Mouse (Mus musculus) lung, embryonic 14.5 days (tissue): Measurements from ENCODE around the gene Efs. TPM values are rescaled to one million over a fixed set of nuclear protein-coding genes. Genes with fewer than 3 reads are reported as not detected.
A peak's percentile ranks its signal among the peaks of the same experiment; 100 is the strongest.

ENCODE experiments used
- ATAC-seq: fragments of 200-750 bp; cut with Nextera tagmentation; 2 replicates; pipeline ENCODE4 v1.8.0; 2017; ENCODE audit warnings: mild to moderate bottlenecking, moderate TSS enrichment, moderate library complexity; ENCODE audit not compliant: insufficient read depth
- DNase-seq: peaks from one replicate; pipeline ENCODE4 v3.0.0-alpha.2; 2015
- H3K27ac ChIP-seq: fragments of 300-500 bp; sonication (generic); 2 replicates; pipeline ENCODE4 v1.5.1; 2014; ENCODE audit warnings: low read depth, mild to moderate bottlenecking, moderate library complexity
- H3K27me3 ChIP-seq: fragments of 300-500 bp; sonication (generic); 2 replicates; pipeline ENCODE4 v1.6.1; 2014; ENCODE audit warnings: low read length, control low read depth; ENCODE audit not compliant: insufficient read depth
- H3K36me3 ChIP-seq: fragments of 300-500 bp; sonication (generic); 2 replicates; pipeline ENCODE4 v1.6.1; 2014; ENCODE audit warnings: control low read depth; ENCODE audit not compliant: insufficient read depth
- H3K4me1 ChIP-seq: fragments of 300-500 bp; sonication (generic); 2 replicates; pipeline ENCODE4 v1.6.1; 2014; ENCODE audit warnings: antibody characterized with exemption, control low read depth; ENCODE audit not compliant: insufficient read depth
- H3K4me2 ChIP-seq: fragments of 300-500 bp; sonication (generic); 2 replicates; pipeline ENCODE4 v1.6.1; 2014; ENCODE audit warnings: mild to moderate bottlenecking
- H3K4me3 ChIP-seq: fragments of 300-500 bp; sonication (generic); 2 replicates; pipeline ENCODE4 v1.5.1; 2014; ENCODE audit warnings: low read depth, low read length
- H3K9ac ChIP-seq: fragments of 300-500 bp; sonication (generic); 2 replicates; pipeline ENCODE4 v1.6.1; 2014
- H3K9me3 ChIP-seq: fragments of 300-500 bp; sonication (generic); 2 replicates; pipeline ENCODE4 v1.6.1; 2016; ENCODE audit warnings: low read depth, low read length, control low read depth
- CTCF ChIP-seq: IDR thresholded peaks from 2 replicates; pipeline ENCODE4 v1.5.1; 2016; ENCODE audit warnings: antibody characterized with exemption, low read depth
- WGBS: fragments of 180-500 bp; shearing (Covaris S2); extraction: QIAGEN DNeasy Blood & Tissue Kit; methylation state at CpG from one replicate; pipeline ENCODE4 v1.1.7; 2014; 5-methylcytosine and 5-hydroxymethylcytosine counted together
- polyA plus RNA-seq: library from polyadenylated mRNA; unstranded; fragments of >200 nt; fragmentation: Nextera tagmentation; extraction: Ambion mirVana; gene quantifications from 2 replicates; pipeline ENCODE4 v1.2.1, GENCODE M21; 2014

Gene Efs
- polyA plus RNA-seq, 1 experiment from 2014 or later, result 33.7 TPM

DNA sequence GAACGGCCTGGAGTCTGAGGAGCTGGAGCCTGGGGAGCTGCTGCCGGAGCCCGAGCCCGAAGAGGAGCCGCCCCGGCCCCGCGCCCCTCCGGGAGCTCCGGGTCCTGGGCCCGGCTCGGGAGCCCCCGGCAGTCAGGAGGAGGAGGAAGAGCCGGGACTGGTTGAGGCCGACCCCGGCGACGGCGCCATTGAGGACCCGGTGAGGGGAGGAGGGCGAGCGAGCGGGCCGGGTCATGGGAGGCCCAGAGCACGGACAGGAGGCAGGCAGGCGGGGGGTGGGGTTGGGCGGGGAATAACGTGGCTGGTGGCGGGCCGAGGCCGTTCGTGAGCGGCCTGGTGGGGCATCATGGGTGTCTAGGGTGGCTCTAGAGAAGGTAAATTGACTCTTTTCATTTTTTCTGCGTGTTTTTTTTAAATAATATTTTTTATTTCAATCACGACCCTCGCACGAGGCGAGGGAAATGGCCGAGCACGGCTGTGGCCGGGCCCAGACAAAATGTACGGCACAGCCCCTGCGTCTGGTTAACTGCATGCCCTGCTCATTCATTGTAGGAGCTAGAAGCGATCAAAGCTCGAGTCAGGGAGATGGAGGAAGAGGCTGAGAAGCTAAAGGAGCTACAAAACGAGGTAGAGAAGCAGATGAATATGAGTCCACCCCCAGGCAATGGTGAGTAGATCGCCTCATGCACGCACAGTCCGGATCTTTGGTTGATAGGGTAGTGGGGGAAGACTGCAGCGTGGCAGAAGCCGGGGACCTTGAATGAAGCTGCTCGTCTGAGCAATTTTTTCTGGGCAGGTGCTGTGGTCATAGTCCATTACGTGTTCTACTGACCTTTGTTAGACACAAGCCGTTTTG lies 31.4 kb downstream of the Efs start:
- WGBS, result under 1% methylated on average over 52 of the region's 54 CpGs
- Histone ChIP-seq H3K27me3 (no peaks in the 10 kb centered on the region), H3K27ac (peak overlapping the region; percentile 94), H3K4me2 (peak overlapping the region; percentile 84), H3K36me3 (peaks cover 40% of the 10 kb centered on the region), H3K9me3 (no peaks in the 10 kb centered on the region), H3K4me1 (no peaks in the 10 kb centered on the region; the same call in 1 of the 2 replicates), H3K9ac (peak overlapping the region; percentile 99), H3K4me3 (peak overlapping the region; percentile 95)
- DNase-seq, result peak; percentile 60
- TF ChIP-seq CTCF, result no peak
- ATAC-seq, result peak; percentile 64

DNA sequence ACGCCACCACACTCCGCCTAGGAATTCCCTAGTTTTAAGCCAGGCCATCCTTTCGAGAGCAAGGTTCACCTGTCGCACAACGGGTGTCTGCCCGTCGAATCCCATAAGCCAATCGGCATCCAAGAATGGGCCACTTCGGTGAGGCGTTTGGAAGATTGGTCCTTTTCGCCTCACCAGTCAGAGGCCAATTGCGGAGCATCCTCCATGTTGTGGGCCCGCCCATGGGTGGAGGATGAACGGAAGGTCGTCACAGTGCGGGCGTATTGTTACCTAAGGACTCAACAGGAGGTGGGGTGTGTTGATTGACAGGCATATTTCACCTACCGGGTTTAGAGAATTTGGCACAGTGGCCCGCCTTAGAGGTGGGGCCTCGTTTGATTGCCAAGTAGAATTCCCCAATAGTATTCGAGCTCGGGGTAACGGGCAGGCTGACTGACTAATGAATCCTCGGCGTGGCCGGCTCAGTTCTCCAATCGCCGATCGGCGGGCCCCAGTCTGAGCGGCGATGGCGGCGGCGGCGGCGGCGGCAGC lies 32.2 kb downstream of the Efs start:
- Histone ChIP-seq H3K4me2 (peak overlapping the region; percentile 84), H3K4me1 (no peaks in the 10 kb centered on the region; the same call in 1 of the 2 replicates), H3K9ac (peak overlapping the region; percentile 99), H3K36me3 (peaks cover 34% of the 10 kb centered on the region), H3K4me3 (peak overlapping the region; percentile 95), H3K27me3 (no peaks in the 10 kb centered on the region), H3K9me3 (no peaks in the 10 kb centered on the region), H3K27ac (peak overlapping the region; percentile 94)
- under 1% methylated on average over 38 of the region's 38 CpGs for WGBS
- ATAC-seq, result peak; percentile 99
- DNase-seq, result peak; percentile 99
- no peak for TF ChIP-seq CTCF

DNA sequence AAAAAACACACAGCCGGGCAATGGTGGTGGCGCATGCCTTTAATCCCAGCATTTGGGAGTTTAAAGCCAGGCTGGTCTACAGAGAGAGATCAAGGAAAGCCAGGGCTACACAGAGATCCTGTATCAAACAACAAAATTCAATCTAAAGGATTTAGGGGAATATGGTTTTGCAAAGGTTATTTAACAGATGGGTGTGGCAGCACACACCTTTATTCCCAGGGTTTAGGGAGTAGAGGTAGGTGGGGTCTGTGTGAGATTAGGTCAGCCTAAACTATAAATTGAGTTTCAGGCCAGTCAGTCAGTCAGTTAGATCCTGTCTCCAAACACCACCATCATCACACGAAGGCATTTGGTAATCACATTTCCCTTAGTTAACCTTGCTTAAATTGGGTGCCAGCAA lies 33.7 kb downstream of the Efs start, which contains the start of gene Pabpn1:
Gene Pabpn1 (plus strand): TSS at position 301 of the 400 bp plus-strand sequence.
- Histone ChIP-seq H3K36me3 (peaks cover 19% of the 10 kb centered on the region), H3K4me2 (peak within 1 kb of the TSS; percentile 57), H3K4me1 (no peaks in the 10 kb centered on the region; the same call in 1 of the 2 replicates), H3K27me3 (no peaks in the 10 kb centered on the region), H3K27ac (peak within 1 kb of the TSS; percentile 84), H3K9ac (peak within 1 kb of the TSS; percentile 43), H3K9me3 (no peaks in the 10 kb centered on the region), H3K4me3 (peak within 1 kb of the TSS; percentile 95)
- DNase-seq (no peak), ATAC-seq (no peak)
- 94% methylated on average over 3 of the region's 3 CpGs for WGBS
- TF ChIP-seq CTCF, result no peak

DNA sequence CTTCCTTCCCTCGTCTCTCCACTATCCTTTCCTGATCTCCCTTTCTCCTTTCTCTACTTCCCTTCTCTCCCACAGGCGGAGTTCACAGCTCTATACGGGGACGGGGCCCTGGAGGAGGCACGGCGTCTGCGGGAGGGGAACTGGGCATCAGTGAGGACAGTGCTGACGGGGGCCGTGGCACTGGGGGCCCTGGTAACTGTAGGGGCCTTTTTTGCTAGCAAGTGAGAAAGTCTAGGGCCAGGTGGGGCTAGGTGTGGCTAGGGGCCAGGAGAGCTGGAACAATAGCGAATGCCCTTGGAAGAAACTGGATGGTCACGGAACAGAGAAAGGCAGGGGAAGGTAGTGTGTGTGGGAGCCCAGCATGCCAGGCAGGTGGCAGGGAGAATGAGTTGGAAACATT lies 40.6 kb downstream of the Efs start:
- peak overlapping the region; percentile 82; the same call in 1 of the 2 replicates for H3K4me2 ChIP-seq
- ATAC-seq (no peak), DNase-seq (no peak)
- H3K9me3 ChIP-seq, result no peaks in the 10 kb centered on the region
- no peaks in the 10 kb centered on the region for H3K27me3 ChIP-seq
- peaks cover 13% of the 10 kb centered on the region; the same call in 1 of the 2 replicates for H3K4me1 ChIP-seq
- H3K27ac ChIP-seq, result no peak overlapping the region
- no peak overlapping the region for H3K4me3 ChIP-seq
- TF ChIP-seq CTCF, result no peak
- 85% methylated on average over 11 of the region's 11 CpGs for WGBS
- H3K36me3 ChIP-seq, result peaks cover 9% of the 10 kb centered on the region; the same call in 1 of the 2 replicates
- no peak overlapping the region for H3K9ac ChIP-seq

DNA sequence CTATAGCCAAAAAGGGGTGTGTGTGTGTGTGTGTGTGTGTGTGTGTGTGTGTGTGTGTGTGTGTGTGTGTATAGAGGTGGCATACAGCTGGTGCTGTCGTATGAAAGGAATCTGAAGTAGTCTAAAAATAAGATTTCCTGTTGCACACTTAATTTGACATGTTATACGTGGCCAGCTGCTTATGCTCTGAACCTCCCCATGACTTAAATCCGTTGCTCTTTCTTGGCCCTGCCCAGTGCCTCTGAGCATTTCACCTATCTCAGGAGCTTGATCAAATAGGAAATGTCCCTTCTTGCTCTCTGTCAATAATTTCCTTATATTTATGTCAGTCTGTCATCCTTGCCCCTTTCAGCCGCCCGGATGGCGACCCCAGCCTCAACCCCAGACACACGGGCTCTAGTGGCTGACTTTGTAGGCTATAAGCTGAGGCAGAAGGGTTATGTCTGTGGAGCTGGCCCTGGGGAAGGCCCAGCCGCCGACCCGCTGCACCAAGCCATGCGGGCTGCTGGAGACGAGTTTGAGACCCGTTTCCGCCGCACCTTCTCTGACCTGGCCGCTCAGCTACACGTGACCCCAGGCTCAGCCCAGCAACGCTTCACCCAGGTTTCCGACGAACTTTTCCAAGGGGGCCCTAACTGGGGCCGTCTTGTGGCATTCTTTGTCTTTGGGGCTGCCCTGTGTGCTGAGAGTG lies 41.8 kb downstream of the Efs start:
- peak; percentile 28 for ATAC-seq

DNA sequence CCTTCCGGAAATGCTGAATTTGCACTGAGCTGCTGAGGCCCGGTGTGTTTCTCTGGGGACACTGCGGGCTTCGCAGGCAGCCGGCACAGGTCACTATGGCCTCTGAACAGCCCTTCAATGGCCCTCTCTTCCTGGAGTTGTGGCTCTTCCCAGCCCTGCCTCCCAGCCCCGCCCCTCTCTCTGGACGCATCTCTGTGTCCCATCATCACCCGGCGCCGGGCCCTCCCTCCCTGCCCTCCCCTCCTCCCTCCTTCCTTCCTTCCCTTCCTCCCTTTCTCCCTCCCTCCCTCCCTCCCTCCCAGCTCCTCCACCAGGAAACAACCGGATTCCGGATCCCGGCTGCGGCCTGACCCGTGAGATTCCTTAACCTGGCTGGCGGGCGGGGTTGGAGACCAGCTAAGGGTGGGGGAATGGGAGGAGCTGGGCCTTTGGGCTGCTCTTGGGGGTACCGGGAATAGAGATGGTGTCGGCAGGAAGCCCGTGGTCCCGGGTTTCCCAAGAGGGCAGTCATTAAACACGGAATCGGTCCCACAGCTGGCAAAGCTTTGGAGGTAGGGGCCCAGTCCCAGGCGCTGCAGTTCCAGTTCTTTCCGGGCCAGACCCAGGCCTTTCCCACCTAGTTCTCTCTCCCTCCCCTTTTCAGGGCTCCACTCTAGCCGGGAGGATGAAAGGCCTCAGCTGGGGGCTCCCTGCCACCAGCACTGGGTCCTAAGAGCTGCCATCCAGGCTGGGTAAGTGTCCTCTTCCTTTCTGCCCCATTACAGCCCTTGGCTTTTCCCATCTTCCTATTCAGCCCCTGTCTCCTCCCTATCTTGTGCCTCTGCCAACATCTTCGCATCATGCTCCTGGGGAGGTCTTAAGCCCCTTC lies 42.5 kb downstream of the Efs start, which contains the start of the genes Bcl2l2 and Gm20521:
Gene Bcl2l2 (plus strand): TSS at position 224 of the 868 bp plus-strand sequence.
Gene Gm20521 (plus strand): TSS at position 288 of the 868 bp plus-strand sequence.
- H3K9ac ChIP-seq, result peak within 1 kb of the TSS; percentile 81
- no peaks in the 10 kb centered on the region for H3K9me3 ChIP-seq
- peak; percentile 82 for DNase-seq
- peaks cover 9% of the 10 kb centered on the region; the same call in 1 of the 2 replicates for H3K36me3 ChIP-seq
- peak within 1 kb of the TSS; percentile 97 for H3K27ac ChIP-seq
- peaks cover 13% of the 10 kb centered on the region; the same call in 1 of the 2 replicates for H3K4me1 ChIP-seq
- no peak for TF ChIP-seq CTCF
- WGBS, result 1% methylated on average over 25 of the region's 27 CpGs
- peaks cover 3% of the 10 kb centered on the region; the same call in 1 of the 2 replicates for H3K27me3 ChIP-seq
- peak within 1 kb of the TSS; percentile 67 for H3K4me3 ChIP-seq
- peak; percentile 92 for ATAC-seq
- peak within 1 kb of the TSS; percentile 82 for H3K4me2 ChIP-seq

More for the DNA sequence above, 41.8 kb downstream of the Efs start:
- H3K27ac ChIP-seq, result peak overlapping the region; percentile 97
- H3K36me3 ChIP-seq, result peaks cover 9% of the 10 kb centered on the region; the same call in 1 of the 2 replicates
- H3K27me3 ChIP-seq, result no peaks in the 10 kb centered on the region
- 12% methylated on average over 21 of the region's 21 CpGs for WGBS
- peak; percentile 64 for DNase-seq
- peak overlapping the region; percentile 82 for H3K4me2 ChIP-seq
- peaks cover 13% of the 10 kb centered on the region; the same call in 1 of the 2 replicates for H3K4me1 ChIP-seq
- peak overlapping the region; percentile 81 for H3K9ac ChIP-seq
- H3K9me3 ChIP-seq, result no peaks in the 10 kb centered on the region
- peak overlapping the region; percentile 67 for H3K4me3 ChIP-seq
- no peak for TF ChIP-seq CTCF
